Mouse (Mus musculus): ENCODE measurements around the gene Gm17584. TPM values are rescaled to one million over a fixed set of nuclear protein-coding genes. Genes with fewer than 3 reads are reported as not detected.
"Not testable (repeated sequence)": the region's sequence is repeated elsewhere in the genome, so short reads cannot be mapped to it uniquely, and the experiment has no call there.

The Gm17584 gene
- not detected in 2 replicates for polyA plus RNA-seq (2012; rRNA removed)

DNA sequence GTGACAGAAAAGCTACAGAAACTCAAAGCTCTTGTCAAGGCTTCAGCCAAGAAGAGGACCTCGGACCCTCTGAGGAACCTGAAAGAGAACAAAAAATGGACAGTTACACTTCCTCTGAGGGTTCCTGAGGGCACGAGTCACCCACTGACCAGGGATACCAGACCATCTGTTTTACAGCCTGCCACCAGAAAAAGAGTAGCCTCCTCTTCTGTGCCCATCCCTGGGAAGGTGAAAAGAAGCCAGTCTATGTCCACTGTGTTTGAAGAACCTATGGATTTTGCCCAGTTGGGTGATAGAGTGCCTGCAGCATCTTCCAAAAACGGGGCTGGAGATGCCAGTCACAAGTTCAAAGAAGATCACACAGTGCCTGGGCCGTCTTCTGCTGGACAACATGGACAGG, at the start of gene Gm17584:
Gene Gm17584, plus strand, starts transcription at position 301 of the 400 bp plus-strand sequence.
- DNase-seq; H3K27me3 ChIP-seq (ENCODE audit: control insufficient read depth, insufficient read depth, low read length); H3K4me1 ChIP-seq (ENCODE audit: control insufficient read depth, insufficient read depth, low read length); H3K27ac ChIP-seq (ENCODE audit: insufficient read depth, low read length); H3K4me3 ChIP-seq (replicated peaks; ENCODE audit: insufficient read depth, low read depth, low read length): not testable (repeated sequence)
- WGBS: no CpG with 5 or more reads among the region's 4 CpGs

Other genes starting within 250 kb of the Gm17584 start
- not detected in 2 replicates for gene Gm17469, start 129.3 kb downstream of the Gm17584 start, polyA plus RNA-seq (2012; rRNA removed)

Measured in cerebellum, adult 2 months (tissue).